Mouse (Mus musculus) E14TG2a.4 (cell line): ENCODE measurements around the gene Gm867.
A peak's percentile ranks its signal among the peaks of the same experiment; 100 is the strongest.

Experiments used
- H3K27me3 ChIP-seq: 2 replicates; pipeline ENCODE4 v1.6.1; 2014; ENCODE audit warnings: low read length, control low read depth; ENCODE audit not compliant: insufficient read depth
- H3K36me3 ChIP-seq: 2 replicates; pipeline ENCODE4 v1.6.1; 2014; ENCODE audit warnings: low read length, control low read depth; ENCODE audit not compliant: insufficient read depth
- H3K4me1 ChIP-seq: replicated peaks from 2 replicates; pipeline ENCODE4 v1.6.1; 2014; ENCODE audit warnings: low read depth, low read length, control low read depth
- H3K4me3 ChIP-seq: replicated peaks from 2 replicates; pipeline ENCODE4 v1.5.1; 2014; ENCODE audit warnings: mild to moderate bottlenecking, low read length
- H3K9me3 ChIP-seq: 2 replicates; pipeline ENCODE4 v1.6.1; 2014; ENCODE audit warnings: low read length, control low read depth
- CTCF ChIP-seq: conservative IDR thresholded peaks from 2 replicates; pipeline ENCODE4 v1.5.1; 2014; ENCODE audit warnings: low read length
- NANOG ChIP-seq: IDR thresholded peaks from 2 replicates; pipeline ENCODE4 v1.6.1; 2014; ENCODE audit warnings: borderline replicate concordance, low read length, mixed read lengths
- POU5F1 ChIP-seq: IDR thresholded peaks from 2 replicates; pipeline ENCODE4 v1.6.1; 2014; ENCODE audit warnings: low read length, borderline replicate concordance

Gm867 gene

DNA sequence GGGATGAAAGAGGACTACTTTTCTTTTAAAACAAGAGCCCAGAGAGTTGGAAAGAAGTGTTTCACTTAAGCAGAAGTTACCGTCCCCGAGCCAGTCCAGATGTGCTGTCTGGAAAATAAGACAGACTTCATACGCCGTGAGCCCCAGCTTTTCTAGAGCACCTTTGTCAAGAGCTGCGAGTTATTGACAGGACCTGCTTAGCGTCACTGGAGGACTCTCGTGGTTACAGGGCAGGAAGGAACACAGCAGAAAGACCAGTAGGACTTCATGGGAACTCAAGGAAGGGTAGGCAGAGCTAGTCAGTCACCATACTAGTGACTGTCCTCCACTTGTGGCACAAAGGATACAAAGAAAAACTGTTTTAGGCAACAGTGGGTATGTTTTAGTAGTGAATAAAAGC, 24.9 kb downstream of the Gm867 start:
- Histone ChIP-seq H3K4me3 (0 out of 2 replicates have a peak overlapping the region, but pooled peaks have one; percentile 7), H3K36me3 (peaks cover 89% of the 10 kb centered on the region), H3K9me3 (no peaks in the 10 kb centered on the region), H3K27me3 (no peaks in the 10 kb centered on the region), H3K4me1 (peaks cover 85% of the 10 kb centered on the region)
- TF ChIP-seq NANOG (no peak), POU5F1 (no peak), CTCF (no peak)

DNA sequence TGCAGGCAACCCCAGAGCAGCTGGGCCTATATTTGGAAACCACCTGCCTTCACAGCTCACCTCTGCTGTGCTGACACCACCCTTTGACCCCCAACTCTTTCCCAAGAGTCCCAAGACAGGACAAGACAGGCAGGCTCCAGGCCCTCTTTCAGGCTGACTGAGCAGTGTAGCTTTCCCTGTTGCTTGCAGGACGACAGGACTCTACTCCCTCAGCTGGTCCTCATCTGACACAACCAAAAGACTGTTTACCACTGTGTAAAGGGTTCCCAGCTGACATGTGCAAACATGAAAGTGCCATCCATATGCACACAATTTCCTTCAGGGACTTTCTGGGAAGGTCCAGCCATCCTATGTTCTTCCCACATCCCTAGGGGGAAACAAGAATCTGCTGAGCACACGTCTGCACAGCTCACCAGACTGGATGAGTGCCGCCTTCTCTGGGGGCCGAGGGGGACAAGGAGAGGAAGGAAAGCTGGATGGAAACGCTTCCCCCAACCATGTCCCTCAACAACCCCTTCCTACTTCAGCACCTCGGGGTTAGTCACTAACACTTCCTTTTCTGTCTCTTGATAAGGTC, 27.4 kb downstream of the Gm867 start:
- H3K4me3 ChIP-seq: no peak overlapping the region
- no peaks in the 10 kb centered on the region for H3K9me3 ChIP-seq
- peaks cover 62% of the 10 kb centered on the region for H3K4me1 ChIP-seq
- H3K27me3 ChIP-seq: no peaks in the 10 kb centered on the region
- H3K36me3 ChIP-seq: peaks cover 94% of the 10 kb centered on the region
- no peak for TF ChIP-seq NANOG

DNA sequence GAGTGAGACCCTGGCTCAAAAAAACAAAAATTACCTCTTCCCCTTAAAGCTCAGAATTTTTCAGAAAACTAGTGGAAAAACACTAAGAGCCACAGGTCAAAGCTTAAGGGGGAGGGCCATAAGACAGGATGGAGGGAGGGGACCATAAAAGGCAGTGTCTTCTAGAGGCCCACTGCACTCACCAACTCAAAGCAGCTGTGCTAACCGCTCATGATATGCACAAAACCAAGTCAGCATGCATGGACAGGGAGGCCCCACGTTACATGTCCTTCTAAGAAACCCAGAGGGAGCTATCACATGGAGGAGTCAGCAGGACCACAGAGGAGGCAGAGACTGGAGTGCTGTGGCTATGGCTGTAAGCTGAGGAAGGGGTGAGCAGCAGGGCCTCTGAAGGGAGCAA, 29.8 kb downstream of the Gm867 start:
- TF ChIP-seq NANOG (no peak), POU5F1 (no peak), CTCF (no peak)
- Histone ChIP-seq H3K36me3 (peaks cover 94% of the 10 kb centered on the region), H3K27me3 (no peaks in the 10 kb centered on the region), H3K4me3 (no peak overlapping the region), H3K9me3 (no peaks in the 10 kb centered on the region), H3K4me1 (peaks cover 40% of the 10 kb centered on the region)

DNA sequence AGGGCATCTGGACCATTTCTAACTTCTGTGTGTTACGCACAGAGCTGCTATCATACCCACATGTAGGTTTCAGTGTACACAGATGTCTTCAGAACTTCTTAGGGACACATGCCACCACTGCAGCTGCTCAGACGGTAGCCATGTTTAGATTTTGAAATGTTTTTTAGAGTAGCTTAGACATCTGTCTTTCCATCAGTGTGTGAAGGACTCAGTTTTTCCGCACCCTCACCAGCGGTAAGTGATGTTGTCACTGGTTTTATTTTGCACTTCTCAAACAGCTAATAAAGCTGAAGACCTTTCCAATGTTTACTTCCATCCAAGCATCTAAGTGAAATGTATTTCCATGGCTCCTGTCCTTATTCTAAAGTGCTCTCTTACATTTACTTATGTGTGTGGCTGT, 33.6 kb downstream of the Gm867 start:
- Histone ChIP-seq H3K9me3 (no peaks in the 10 kb centered on the region), H3K4me1 (peaks cover 11% of the 10 kb centered on the region)
- no peak for TF ChIP-seq POU5F1
- TF ChIP-seq NANOG: no peak
- TF ChIP-seq CTCF: no peak

DNA sequence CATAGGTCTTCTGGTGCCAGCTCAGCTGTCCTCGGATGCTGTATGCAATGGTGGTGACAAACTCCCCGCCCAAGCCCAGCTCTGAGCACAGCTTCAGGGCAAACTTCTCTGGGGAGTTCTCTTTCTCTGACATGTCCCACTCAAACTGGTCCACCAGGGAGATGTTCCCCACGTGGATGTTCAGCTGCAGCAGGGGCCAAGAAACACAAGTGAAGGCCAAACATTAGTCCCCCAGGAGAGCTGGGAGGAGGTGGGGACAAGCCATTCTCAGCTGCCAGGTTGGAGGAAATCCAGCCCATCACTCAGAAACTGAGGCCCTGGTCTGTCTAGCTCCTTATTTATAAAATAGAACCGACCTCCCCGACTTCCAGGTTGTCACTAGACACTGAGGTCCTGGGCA, 36.1 kb downstream of the Gm867 start:
- no peak for TF ChIP-seq POU5F1
- TF ChIP-seq NANOG: no peak
- TF ChIP-seq CTCF: no peak
- Histone ChIP-seq H3K27me3 (no peaks in the 10 kb centered on the region), H3K4me3 (no peak overlapping the region), H3K4me1 (peaks cover 7% of the 10 kb centered on the region; the same call in 1 of the 2 replicates), H3K36me3 (peaks cover 98% of the 10 kb centered on the region), H3K9me3 (no peaks in the 10 kb centered on the region)

More for the DNA sequence above, 33.6 kb downstream of the Gm867 start:
- peaks cover 97% of the 10 kb centered on the region for H3K36me3 ChIP-seq
- H3K27me3 ChIP-seq: no peaks in the 10 kb centered on the region
- H3K4me3 ChIP-seq: no peak overlapping the region

DNA sequence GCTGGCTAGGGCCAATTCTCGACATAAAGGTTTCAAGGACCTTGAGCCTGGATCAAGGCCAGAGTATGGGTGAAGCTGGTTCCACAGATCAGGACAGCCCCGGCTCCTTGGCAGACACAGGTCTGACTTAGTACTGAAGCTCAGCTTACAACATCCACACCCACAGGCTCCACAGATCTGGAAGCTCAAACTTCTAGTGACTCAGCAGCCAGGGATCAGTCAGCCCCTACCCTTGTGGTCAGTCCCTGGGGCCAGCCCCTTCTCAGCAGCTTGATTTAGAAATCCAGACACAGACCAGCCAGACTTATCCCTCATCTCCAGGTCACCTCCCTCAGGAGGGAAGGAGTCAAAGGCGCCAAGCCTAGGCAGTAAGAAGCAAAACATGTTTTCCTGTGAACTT, 41.6 kb downstream of the Gm867 start:
- peaks cover 100% of the 10 kb centered on the region for H3K36me3 ChIP-seq
- H3K4me1 ChIP-seq: peaks cover 45% of the 10 kb centered on the region
- H3K9me3 ChIP-seq: no peaks in the 10 kb centered on the region
- no peaks in the 10 kb centered on the region for H3K27me3 ChIP-seq
- TF ChIP-seq POU5F1 (no peak), NANOG (no peak), CTCF (no peak)
- H3K4me3 ChIP-seq: 0 out of 2 replicates have a peak overlapping the region, but pooled peaks have one; percentile 17

DNA sequence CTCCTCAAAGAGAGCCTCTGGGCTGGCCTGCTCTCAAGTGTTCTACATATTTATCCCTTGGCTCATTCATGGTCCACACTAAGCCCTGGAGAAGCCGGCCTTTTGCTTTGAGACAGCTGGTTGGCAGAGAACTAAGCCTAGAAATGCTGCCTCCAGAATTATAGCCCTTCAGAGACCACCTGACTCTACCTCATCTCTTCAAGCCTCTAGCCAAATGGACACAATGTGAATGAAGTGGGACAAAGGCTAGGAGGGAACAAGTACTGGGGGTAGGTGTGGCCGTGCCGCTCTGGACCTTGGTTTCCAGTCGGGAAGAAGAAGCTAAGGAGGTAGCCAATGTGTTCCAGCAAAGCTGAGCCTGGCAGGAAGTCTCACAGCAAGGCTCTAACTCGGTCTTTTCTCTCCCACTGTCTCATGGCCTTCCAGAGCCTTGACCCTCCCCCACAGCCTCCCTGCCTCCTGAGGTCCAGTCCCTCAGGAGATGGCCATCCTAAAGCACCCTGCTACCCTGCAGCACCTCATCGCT, 42.4 kb downstream of the Gm867 start:
- no peaks in the 10 kb centered on the region for H3K9me3 ChIP-seq
- peaks cover 92% of the 10 kb centered on the region for H3K36me3 ChIP-seq
- peaks cover 48% of the 10 kb centered on the region for H3K4me1 ChIP-seq
- no peak for TF ChIP-seq POU5F1
- TF ChIP-seq NANOG: no peak
- TF ChIP-seq CTCF: no peak
- H3K4me3 ChIP-seq: 0 out of 2 replicates have a peak overlapping the region, but pooled peaks have one; percentile 17
- H3K27me3 ChIP-seq: no peaks in the 10 kb centered on the region

DNA sequence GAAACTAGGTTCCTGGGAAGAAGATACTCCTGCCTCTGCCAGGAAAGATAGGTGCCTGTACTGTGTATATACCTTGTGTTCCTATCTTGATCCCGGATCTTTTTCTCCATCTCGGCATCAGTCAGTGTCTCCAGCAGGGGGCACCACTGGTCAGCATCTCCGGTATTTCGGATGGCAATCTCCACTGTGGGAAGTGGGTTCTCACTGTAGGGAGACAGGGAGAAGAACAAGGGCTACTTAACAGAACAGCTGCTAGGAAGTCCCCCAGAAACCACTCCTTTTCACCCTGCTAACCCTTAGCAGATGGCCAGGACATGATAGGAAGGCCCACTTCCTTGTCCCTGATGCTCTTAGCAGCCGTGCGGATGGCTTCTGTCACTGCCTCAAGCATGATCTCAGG, 43.1 kb downstream of the Gm867 start:
- Histone ChIP-seq H3K4me1 (peaks cover 51% of the 10 kb centered on the region), H3K27me3 (no peaks in the 10 kb centered on the region), H3K4me3 (no peak overlapping the region), H3K9me3 (no peaks in the 10 kb centered on the region), H3K36me3 (peaks cover 85% of the 10 kb centered on the region)
- TF ChIP-seq CTCF (peak; percentile 80), POU5F1 (no peak)

DNA sequence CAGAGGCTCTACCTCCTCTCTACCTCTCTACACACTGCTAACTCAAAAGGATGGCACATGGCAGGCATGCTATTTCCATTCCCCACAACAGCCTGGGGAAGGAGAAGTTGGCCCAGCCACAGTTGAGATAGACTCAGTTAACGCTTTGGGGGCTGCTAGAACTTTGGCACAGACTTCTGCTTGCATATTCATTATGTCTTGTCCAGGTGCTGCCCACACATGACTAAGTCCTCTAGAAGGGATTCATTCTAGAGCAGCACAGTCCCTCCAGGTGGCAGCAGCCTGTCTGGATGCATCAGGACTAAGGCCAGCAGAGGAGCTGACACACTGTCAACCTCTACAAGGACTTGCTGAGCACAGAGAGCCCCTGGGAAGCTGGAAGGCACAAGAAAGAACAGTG, 44.3 kb downstream of the Gm867 start:
- Histone ChIP-seq H3K9me3 (no peaks in the 10 kb centered on the region), H3K4me3 (no peak overlapping the region), H3K36me3 (peaks cover 73% of the 10 kb centered on the region), H3K4me1 (peaks cover 55% of the 10 kb centered on the region), H3K27me3 (no peaks in the 10 kb centered on the region)
- TF ChIP-seq CTCF: no peak
- TF ChIP-seq POU5F1: no peak
- no peak for TF ChIP-seq NANOG
